Mouse (Mus musculus): ENCODE data around the gene March10. TPM values are rescaled to one million over a fixed set of nuclear protein-coding genes. Genes with fewer than 3 reads are reported as not detected.

The March10 gene
- total and polyA plus RNA-seq, 2 experiments: not detected

DNA sequence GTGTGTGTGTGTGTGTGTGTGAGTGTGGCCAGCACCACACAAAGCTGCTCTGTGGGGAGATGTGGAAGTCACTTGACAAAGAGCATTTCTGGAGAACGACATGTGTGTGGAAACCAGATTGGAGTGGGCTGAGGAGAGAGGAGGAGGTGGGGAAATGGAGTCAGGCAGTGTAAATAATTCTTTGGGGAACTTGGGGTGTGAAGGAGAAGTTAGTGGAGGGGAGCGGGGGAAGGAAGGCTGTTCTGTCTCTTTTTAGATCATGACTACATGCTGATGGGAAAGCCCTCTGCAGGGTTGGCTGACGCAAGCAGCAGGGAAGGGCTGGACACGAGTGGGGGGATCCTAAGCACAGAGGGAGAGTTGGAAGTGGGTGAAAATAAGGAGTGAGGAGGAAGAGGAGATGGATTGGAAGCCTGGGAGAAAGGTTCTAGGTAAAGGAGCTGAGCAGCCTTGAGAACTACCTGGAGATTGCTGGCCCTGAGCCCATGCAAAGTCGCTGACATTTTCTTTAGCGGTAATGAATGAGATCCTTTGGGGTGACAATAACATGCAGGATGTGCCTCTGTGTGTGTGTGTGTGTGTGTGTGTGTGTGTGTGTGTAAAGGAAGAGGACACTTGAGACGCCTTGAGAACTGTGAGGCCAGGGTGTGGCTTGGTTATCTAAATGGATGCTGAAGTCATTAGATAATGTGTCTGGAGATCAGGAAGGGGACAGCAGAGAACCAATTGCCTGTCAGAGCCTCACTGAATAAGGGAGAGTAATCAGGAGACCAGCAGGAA, 35.7 kb downstream of the March10 start:
- Histone ChIP-seq H3K4me3 (ENCODE audit: insufficient read depth, low read depth, low read length) (no peak overlapping the region), H3K27me3 (ENCODE audit: control insufficient read depth, insufficient read depth, low read length) (no peaks in the 10 kb centered on the region), H3K27ac (replicated peaks; ENCODE audit: insufficient read depth, low read depth, low read length) (no peak overlapping the region), H3K9ac (ENCODE audit: low read depth, low read length) (no peak overlapping the region), H3K79me2 (ENCODE audit: control insufficient read depth, insufficient read depth, low read length) (no peaks in the 10 kb centered on the region), H3K36me3 (ENCODE audit: control insufficient read depth, insufficient read depth, low read length) (no peaks in the 10 kb centered on the region), H3K4me1 (ENCODE audit: control insufficient read depth, insufficient read depth, low read length) (no peaks in the 10 kb centered on the region)
- TF ChIP-seq POLR2A (IDR thresholded peaks at IDR 0.05; ENCODE audit: extremely low read depth, insufficient read depth, low read length) (no peak), CTCF (IDR thresholded peaks at IDR 0.05; ENCODE audit: low read depth, low read length) (no peak)
- peak; percentile 13 for DNase-seq (ENCODE audit: extremely low read depth, low read depth, low spot score)
- 65% methylated on average over 7 of the region's 7 CpGs for WGBS

- 83% methylated on average over 7 of the region's 7 CpGs for WGBS
- TF ChIP-seq CTCF (IDR thresholded peaks at IDR 0.05; ENCODE audit: low read depth, low read length): no peak
- no peak for TF ChIP-seq POLR2A (IDR thresholded peaks at IDR 0.05; ENCODE audit: extremely low read depth, insufficient read depth, low read length)
- H3K9ac ChIP-seq (ENCODE audit: low read depth, low read length): no peak overlapping the region
- DNase-seq (ENCODE audit: extremely low read depth, low read depth, low spot score): no peak
- no peaks in the 10 kb centered on the region for H3K4me1 ChIP-seq (ENCODE audit: control insufficient read depth, insufficient read depth, low read length)
- no peak overlapping the region for H3K27ac ChIP-seq (replicated peaks; ENCODE audit: insufficient read depth, low read depth, low read length)
- no peak overlapping the region for H3K4me3 ChIP-seq (ENCODE audit: insufficient read depth, low read depth, low read length)
- H3K27me3 ChIP-seq (ENCODE audit: control insufficient read depth, insufficient read depth, low read length): no peaks in the 10 kb centered on the region
- H3K36me3 ChIP-seq (ENCODE audit: control insufficient read depth, insufficient read depth, low read length): no peaks in the 10 kb centered on the region
- H3K79me2 ChIP-seq (ENCODE audit: control insufficient read depth, insufficient read depth, low read length): no peaks in the 10 kb centered on the region
Measured at GRCm38 (mm10) chr11:105419946-105420345, 36.6 kb downstream of the March10 start.

GRCm38 (mm10) chr11:105414009-105414408, 42.5 kb downstream of the March10 start:
- WGBS: 89% methylated on average over 1 of the region's 1 CpGs
- TF ChIP-seq CTCF (IDR thresholded peaks at IDR 0.05; ENCODE audit: low read depth, low read length): no peak
- no peak for TF ChIP-seq POLR2A (IDR thresholded peaks at IDR 0.05; ENCODE audit: extremely low read depth, insufficient read depth, low read length)
- H3K4me3 ChIP-seq (ENCODE audit: insufficient read depth, low read depth, low read length): no peak overlapping the region
- no peaks in the 10 kb centered on the region for H3K79me2 ChIP-seq (ENCODE audit: control insufficient read depth, insufficient read depth, low read length)
- no peak overlapping the region for H3K27ac ChIP-seq (replicated peaks; ENCODE audit: insufficient read depth, low read depth, low read length)
- no peaks in the 10 kb centered on the region for H3K27me3 ChIP-seq (ENCODE audit: control insufficient read depth, insufficient read depth, low read length)
- H3K9ac ChIP-seq (ENCODE audit: low read depth, low read length): no peak overlapping the region
- no peaks in the 10 kb centered on the region for H3K4me1 ChIP-seq (ENCODE audit: control insufficient read depth, insufficient read depth, low read length)
- DNase-seq (ENCODE audit: extremely low read depth, low read depth, low spot score): no peak
- no peaks in the 10 kb centered on the region for H3K36me3 ChIP-seq (ENCODE audit: control insufficient read depth, insufficient read depth, low read length)

DNA sequence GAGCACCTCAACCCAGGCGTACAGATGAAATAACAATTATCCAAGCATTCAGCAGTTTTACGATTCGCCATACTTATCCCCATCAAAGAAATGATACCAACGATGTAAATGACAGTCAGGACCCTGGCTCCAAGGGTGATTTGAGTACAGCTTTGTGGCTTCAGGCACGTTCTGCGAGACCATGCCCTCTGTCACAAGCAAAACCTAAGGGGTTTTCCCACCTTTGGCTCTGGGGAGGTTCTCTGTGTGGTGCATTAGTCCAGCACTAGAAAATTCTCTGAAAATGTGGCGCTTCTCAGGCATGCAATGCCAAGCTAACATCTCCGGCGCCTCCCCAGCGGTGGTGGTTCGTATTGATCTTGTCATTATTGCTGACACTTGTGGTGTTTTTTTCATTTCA, 47.1 kb downstream of the March10 start:
- H3K9ac ChIP-seq (ENCODE audit: low read depth, low read length): no peak overlapping the region
- H3K4me3 ChIP-seq (ENCODE audit: insufficient read depth, low read depth, low read length): no peak overlapping the region
- no peaks in the 10 kb centered on the region for H3K27me3 ChIP-seq (ENCODE audit: control insufficient read depth, insufficient read depth, low read length)
- WGBS: 93% methylated on average over 11 of the region's 11 CpGs
- no peaks in the 10 kb centered on the region for H3K79me2 ChIP-seq (ENCODE audit: control insufficient read depth, insufficient read depth, low read length)
- H3K36me3 ChIP-seq (ENCODE audit: control insufficient read depth, insufficient read depth, low read length): no peaks in the 10 kb centered on the region
- no peak for DNase-seq (ENCODE audit: extremely low read depth, low read depth, low spot score)
- no peak overlapping the region for H3K27ac ChIP-seq (replicated peaks; ENCODE audit: insufficient read depth, low read depth, low read length)
- TF ChIP-seq CTCF (IDR thresholded peaks at IDR 0.05; ENCODE audit: low read depth, low read length): no peak
- TF ChIP-seq POLR2A (IDR thresholded peaks at IDR 0.05; ENCODE audit: extremely low read depth, insufficient read depth, low read length): no peak
- H3K4me1 ChIP-seq (ENCODE audit: control insufficient read depth, insufficient read depth, low read length): no peaks in the 10 kb centered on the region

GRCm38 (mm10) chr11:105407846-105408441, 48.6 kb downstream of the March10 start:
- no peaks in the 10 kb centered on the region for H3K27me3 ChIP-seq (ENCODE audit: control insufficient read depth, insufficient read depth, low read length)
- H3K79me2 ChIP-seq (ENCODE audit: control insufficient read depth, insufficient read depth, low read length): no peaks in the 10 kb centered on the region
- H3K4me3 ChIP-seq (ENCODE audit: insufficient read depth, low read depth, low read length): no peak overlapping the region
- WGBS: 64% methylated on average over 6 of the region's 6 CpGs
- DNase-seq (ENCODE audit: extremely low read depth, low read depth, low spot score): peak; percentile 2
- H3K4me1 ChIP-seq (ENCODE audit: control insufficient read depth, insufficient read depth, low read length): no peaks in the 10 kb centered on the region
- H3K36me3 ChIP-seq (ENCODE audit: control insufficient read depth, insufficient read depth, low read length): no peaks in the 10 kb centered on the region
- H3K27ac ChIP-seq (replicated peaks; ENCODE audit: insufficient read depth, low read depth, low read length): no peak overlapping the region
- no peak overlapping the region for H3K9ac ChIP-seq (ENCODE audit: low read depth, low read length)
- TF ChIP-seq POLR2A (IDR thresholded peaks at IDR 0.05; ENCODE audit: extremely low read depth, insufficient read depth, low read length): no peak
- no peak for TF ChIP-seq CTCF (IDR thresholded peaks at IDR 0.05; ENCODE audit: low read depth, low read length)

DNA sequence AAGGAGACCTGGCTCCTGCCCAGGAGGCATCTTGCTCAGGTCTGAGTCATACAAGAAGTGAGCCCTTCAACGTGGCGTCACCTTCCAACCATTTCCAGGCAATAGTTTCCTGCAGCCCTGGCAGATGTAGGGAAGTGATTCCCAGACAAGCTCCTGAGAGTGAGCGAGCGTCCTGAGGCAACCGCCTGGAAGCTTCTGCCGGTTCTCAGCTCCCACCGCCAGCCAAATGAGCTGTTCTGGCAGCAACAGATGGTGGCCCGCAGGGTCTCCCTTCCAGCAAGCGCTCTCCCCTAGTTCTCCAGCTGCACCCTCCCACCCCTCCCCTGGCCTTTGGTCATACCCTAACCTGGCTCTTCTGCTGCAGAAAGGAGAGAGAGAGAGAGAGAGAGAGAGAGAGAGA, 54.2 kb downstream of the March10 start:
- Histone ChIP-seq H3K27me3 (ENCODE audit: control insufficient read depth, insufficient read depth, low read length) (no peaks in the 10 kb centered on the region), H3K79me2 (ENCODE audit: control insufficient read depth, insufficient read depth, low read length) (no peaks in the 10 kb centered on the region), H3K4me3 (ENCODE audit: insufficient read depth, low read depth, low read length) (no peak overlapping the region), H3K27ac (replicated peaks; ENCODE audit: insufficient read depth, low read depth, low read length) (no peak overlapping the region), H3K4me1 (ENCODE audit: control insufficient read depth, insufficient read depth, low read length) (no peaks in the 10 kb centered on the region), H3K36me3 (ENCODE audit: control insufficient read depth, insufficient read depth, low read length) (no peaks in the 10 kb centered on the region), H3K9ac (ENCODE audit: low read depth, low read length) (no peak overlapping the region)
- no peak for DNase-seq (ENCODE audit: extremely low read depth, low read depth, low spot score)
- WGBS: 72% methylated on average over 9 of the region's 9 CpGs
- no peak for TF ChIP-seq POLR2A (IDR thresholded peaks at IDR 0.05; ENCODE audit: extremely low read depth, insufficient read depth, low read length)
- TF ChIP-seq CTCF (IDR thresholded peaks at IDR 0.05; ENCODE audit: low read depth, low read length): no peak

Data from liver, adult 2 months (tissue).